Mouse (Mus musculus) inflammation-experienced regulatory T-cells, adult 6 months (primary cell): ENCODE data around the gene Rasl11b. TPM values are rescaled to one million over a fixed set of nuclear protein-coding genes. Genes with fewer than 3 reads are reported as not detected.

Experiments
- ATAC-seq: one replicate; pipeline ENCODE4 v1.8.0; 2017
- polyA plus RNA-seq, 3 experiments: library from polyadenylated mRNA; unstranded; fragments of 100-300 nt; shearing (Covaris generic); gene quantifications; one replicate each; pipeline ENCODE4 v1.2.1; 2017

Rasl11b gene
- 1 to 10 TPM in 2 of 3 experiments, under 1 TPM in 1; 0.53 to 2.9 (median 1.2) TPM for polyA plus RNA-seq

DNA sequence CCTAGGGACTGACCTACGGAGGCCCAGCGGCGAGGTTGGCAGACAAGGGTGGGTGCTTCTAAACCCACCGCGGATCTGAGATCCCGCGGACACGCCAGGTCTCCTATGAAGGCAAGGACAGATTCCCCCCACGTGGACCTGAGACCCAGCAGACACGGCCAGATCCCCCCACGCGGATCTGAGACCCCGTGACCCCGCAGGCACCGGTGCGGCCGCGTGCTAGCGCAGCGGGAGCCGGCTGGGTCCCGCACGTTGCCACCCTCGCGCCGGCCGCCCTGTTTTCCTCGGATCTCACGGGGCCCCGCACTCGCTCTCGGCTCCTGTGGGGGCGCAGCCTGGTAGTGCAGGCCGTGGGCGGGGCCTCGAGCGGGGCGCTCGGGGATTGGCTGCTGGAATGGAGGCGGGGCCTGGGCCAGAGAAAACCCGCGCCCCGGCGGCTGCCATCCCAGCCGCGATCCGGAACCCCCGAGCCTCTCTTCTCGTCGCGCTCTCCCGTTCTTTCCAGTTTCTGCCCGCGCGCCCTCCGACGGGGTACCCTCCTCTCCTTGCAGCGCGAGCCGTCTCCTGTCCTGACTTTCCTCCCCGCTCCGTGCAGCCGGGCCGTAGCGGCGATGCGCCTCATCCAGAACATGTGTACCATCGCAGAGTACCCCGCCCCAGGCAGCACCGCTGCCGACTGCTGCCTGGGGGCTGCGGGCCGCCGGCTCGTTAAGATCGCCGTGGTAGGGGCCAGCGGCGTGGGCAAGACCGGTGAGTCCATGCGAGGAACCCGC is at the start of gene Rasl11b:
Gene Rasl11b (plus strand): TSS at position 446 of the 773 bp plus-strand sequence.
- ATAC-seq: peak; percentile 97

DNA sequence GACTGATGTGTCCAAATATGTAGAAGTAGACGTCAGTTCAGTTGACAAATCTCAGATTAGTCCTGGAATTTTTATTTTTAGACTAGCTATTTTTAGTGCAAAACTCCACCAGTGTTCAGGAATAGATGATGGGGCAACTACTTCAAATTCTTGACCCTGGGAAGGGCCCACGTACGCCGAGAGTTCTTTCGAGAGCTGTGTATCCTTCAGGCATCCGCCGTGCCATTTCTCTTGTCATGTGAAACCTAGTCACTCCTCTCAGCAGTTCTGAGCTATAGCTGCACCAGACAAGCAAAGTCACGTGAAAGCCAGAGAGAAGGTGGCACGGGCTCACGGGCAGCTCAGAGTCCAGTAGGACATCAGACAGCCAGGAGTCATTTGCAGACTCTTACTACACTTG is 47.5 kb upstream of the Rasl11b start:
- no peak for ATAC-seq

- ATAC-seq: no peak
Measured at GRCm38 (mm10) chr5:74149975-74150374, 45.1 kb upstream of the Rasl11b start.

GRCm38 (mm10) chr5:74151774-74152173 is 43.3 kb upstream of the Rasl11b start:
- no peak for ATAC-seq

- no peak for ATAC-seq
Measured at GRCm38 (mm10) chr5:74155860-74156351, 39.2 kb upstream of the Rasl11b start.

- ATAC-seq: no peak
Measured at GRCm38 (mm10) chr5:74158929-74159632, 36.0 kb upstream of the Rasl11b start.

- no peak for ATAC-seq
Measured at GRCm38 (mm10) chr5:74159906-74160305, 35.2 kb upstream of the Rasl11b start.

DNA sequence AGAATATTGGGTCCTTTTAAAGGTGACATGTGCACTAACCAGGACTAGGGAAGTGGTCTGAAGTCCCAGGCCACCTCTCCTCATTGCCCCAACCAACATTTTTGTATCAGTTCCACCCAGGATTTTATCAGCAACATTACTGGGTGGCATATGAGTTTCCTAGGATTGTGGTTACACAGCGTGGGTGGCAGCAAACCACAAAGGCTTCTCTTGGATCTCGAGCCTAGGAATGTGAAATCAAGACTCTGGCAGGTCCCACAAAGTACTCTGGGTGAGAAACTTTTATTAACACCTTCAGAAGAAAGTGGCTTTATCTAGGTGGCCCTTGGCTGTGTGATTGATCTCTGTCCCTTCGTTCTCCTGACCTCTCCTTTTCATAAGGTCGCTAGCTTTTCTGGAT is 34.7 kb upstream of the Rasl11b start:
- ATAC-seq: no peak

- no peak for ATAC-seq
Measured at GRCm38 (mm10) chr5:74161297-74161926, 33.7 kb upstream of the Rasl11b start.

GRCm38 (mm10) chr5:74162013-74162412 is 33.1 kb upstream of the Rasl11b start:
- no peak for ATAC-seq

GRCm38 (mm10) chr5:74163141-74163540 is 31.9 kb upstream of the Rasl11b start:
- ATAC-seq: no peak

GRCm38 (mm10) chr5:74164547-74164946 is 30.5 kb upstream of the Rasl11b start:
- no peak for ATAC-seq

GRCm38 (mm10) chr5:74166642-74167041 is 28.4 kb upstream of the Rasl11b start:
- no peak for ATAC-seq

- ATAC-seq: no peak
Measured at GRCm38 (mm10) chr5:74168085-74168484, 27.0 kb upstream of the Rasl11b start.

GRCm38 (mm10) chr5:74171768-74172167 is 23.3 kb upstream of the Rasl11b start:
- no peak for ATAC-seq

DNA sequence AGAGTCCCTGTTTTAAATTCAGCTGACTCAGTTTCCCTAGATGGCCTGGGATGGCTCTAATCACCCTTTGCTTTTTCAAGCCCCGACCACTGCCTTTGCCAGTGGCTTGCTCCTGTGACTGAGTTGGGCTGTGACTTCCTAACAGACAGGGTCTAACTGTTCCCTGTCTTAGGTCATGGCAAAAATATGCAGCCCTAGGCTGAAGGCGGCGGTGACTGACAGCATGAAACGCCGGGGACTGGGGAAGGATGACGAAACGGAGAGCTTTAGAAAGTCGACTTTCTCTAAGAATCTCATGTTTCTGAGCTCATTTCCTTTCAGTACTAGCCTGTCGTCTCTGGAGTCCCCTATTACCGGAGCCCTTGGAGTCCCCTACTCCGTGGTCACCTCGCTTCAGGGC is 22.9 kb upstream of the Rasl11b start:
- no peak for ATAC-seq

- no peak for ATAC-seq
Measured at GRCm38 (mm10) chr5:74173162-74173844, 21.8 kb upstream of the Rasl11b start.

- ATAC-seq: no peak
Measured at GRCm38 (mm10) chr5:74175526-74176270, 19.4 kb upstream of the Rasl11b start.

DNA sequence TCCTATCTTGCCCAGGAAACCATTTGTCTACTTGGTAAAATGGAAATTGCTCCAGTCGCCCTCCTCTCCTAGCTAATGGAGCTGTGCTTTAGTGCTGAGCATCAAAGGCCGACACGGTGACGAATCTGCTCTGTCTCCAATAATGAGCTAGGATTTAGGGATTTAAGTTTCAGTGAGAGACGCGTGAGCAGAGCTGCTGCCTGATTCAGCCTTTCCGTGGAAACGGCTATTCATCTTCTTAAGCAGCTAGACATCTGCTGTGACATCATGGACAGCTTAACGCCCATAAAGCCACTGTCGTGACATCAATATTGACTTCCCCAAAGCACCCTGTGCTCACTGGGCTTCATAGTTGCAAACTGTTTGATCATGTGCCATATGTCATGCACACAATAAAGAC is 14.9 kb upstream of the Rasl11b start:
- no peak for ATAC-seq

- no peak for ATAC-seq
Measured at GRCm38 (mm10) chr5:74183118-74183517, 12.0 kb upstream of the Rasl11b start.

- no peak for ATAC-seq
Measured at GRCm38 (mm10) chr5:74184607-74185006, 10.5 kb upstream of the Rasl11b start.

GRCm38 (mm10) chr5:74188076-74188475 is 7.0 kb upstream of the Rasl11b start:
- ATAC-seq: no peak
